Mouse (Mus musculus): ENCODE data around the gene Vwa8. TPM values are rescaled to one million over a fixed set of nuclear protein-coding genes. Genes with fewer than 3 reads are reported as not detected.

Vwa8 gene
- polyA plus RNA-seq, 1 experiment from 2014 or later: 8.2 TPM

Other genes with a start within 250 kb of the Vwa8 start
- 1.2 and 1.6 TPM in 2 replicates for gene Dgkh, start 116.3 kb upstream of the Vwa8 start, polyA plus RNA-seq (2016; fragmentation: Nextera tagmentation; extraction: Ambion mirVana)